26 mouse cellular contexts compared by ENCODE assay signal in the genomic region with DNA sequence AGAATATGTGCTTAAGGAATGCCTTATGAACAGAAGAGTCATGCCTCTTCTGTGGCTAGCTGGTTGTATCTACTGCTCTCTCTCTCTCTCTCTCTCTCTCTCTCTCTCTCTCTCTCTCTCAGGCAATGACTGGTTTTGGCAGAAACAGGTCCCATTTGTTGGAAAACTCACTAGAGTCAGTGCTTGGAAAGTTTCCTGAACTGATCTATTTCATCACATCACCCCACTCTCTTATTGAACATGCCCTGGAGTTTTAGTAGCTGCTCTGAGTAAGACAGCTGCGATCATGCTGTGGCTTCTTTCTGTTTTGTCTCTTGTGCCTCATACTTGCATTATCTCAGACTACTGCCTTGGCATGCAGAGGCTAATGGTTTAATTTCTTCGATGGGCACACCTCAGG.
DNase-seq lines count a peak whose midpoint lies in the region; ATAC-seq and TF ChIP-seq lines count a peak whose summit lies in the region.
"Had no signal": no experiment of that assay in that cellular context is flagged by ENCODE, and none has a peak within 500 bp of the region (broad histone marks: within the 10 kb centered on the region; RNA-seq: fewer than 3 reads in every experiment).

No protein-coding gene starts in this region.

- ATAC-seq in hindbrain, embryonic 16.5 days, result 0 out of 2 replicates have a peak, but pooled peaks have one; percentile 27
- ATAC-seq in hindbrain, embryonic 11.5 days (ENCODE audit: low FRiP score), result no peak
- ATAC-seq: intestine, embryonic 15.5 days; liver, postnatal 0 days had no signal

- WGBS in hindbrain, embryonic 16.5 days, result 76% methylated on average over 2 of the region's 2 CpGs
- WGBS in hindbrain, embryonic 11.5 days, result 91% methylated on average over 2 of the region's 2 CpGs

- no peaks in the 10 kb centered on the region for H3K9me3 ChIP-seq in hindbrain, embryonic 16.5 days (ENCODE audit: control insufficient read depth, low read length)
- H3K9me3 ChIP-seq in hindbrain, embryonic 11.5 days (ENCODE audit: control insufficient read depth, low read length), result no peaks in the 10 kb centered on the region
- H3K9me3 ChIP-seq: G1E; hindbrain, embryonic 15.5 days; intestine, embryonic 15.5 days; neural tube, embryonic 15.5 days had no signal

- no peak for TF ChIP-seq POLR2A in brain, embryonic 14.5 days (IDR thresholded peaks at IDR 0.05; ENCODE audit: borderline replicate concordance, extremely low read depth, insufficient read depth, insufficient read length, poor library complexity, severe bottlenecking)

- H3K4me2 ChIP-seq in hindbrain, embryonic 16.5 days (ENCODE audit: low read length), result no peak overlapping the region
- no peak overlapping the region for H3K4me2 ChIP-seq in hindbrain, embryonic 11.5 days (replicated peaks; ENCODE audit: low read depth, low read length)
- H3K4me2 ChIP-seq: hindbrain, embryonic 15.5 days; intestine, embryonic 15.5 days; liver, embryonic 11.5 days; midbrain, embryonic 11.5 days; neural tube, embryonic 15.5 days had no signal

- no peaks in the 10 kb centered on the region for H3K27me3 ChIP-seq in hindbrain, embryonic 16.5 days (replicated peaks; ENCODE audit: control insufficient read depth, insufficient read depth, low read length)
- no peaks in the 10 kb centered on the region for H3K27me3 ChIP-seq in hindbrain, embryonic 11.5 days (ENCODE audit: control insufficient read depth, insufficient read depth, low read length)
- H3K27me3 ChIP-seq: CH12.LX; hindbrain, embryonic 15.5 days; intestine, embryonic 15.5 days; neural tube, embryonic 15.5 days had no signal

- H3K9ac ChIP-seq in hindbrain, embryonic 16.5 days (ENCODE audit: low read depth, low read length), result no peak overlapping the region
- no peak overlapping the region for H3K9ac ChIP-seq in hindbrain, embryonic 11.5 days (ENCODE audit: low read depth, low read length)
- H3K9ac ChIP-seq: hindbrain, embryonic 15.5 days; intestine, embryonic 15.5 days; liver, postnatal 0 days; neural tube, embryonic 15.5 days had no signal

- no peak overlapping the region for H3K27ac ChIP-seq in hindbrain, embryonic 16.5 days (ENCODE audit: low read depth, low read length)
- no peak overlapping the region for H3K27ac ChIP-seq in hindbrain, embryonic 11.5 days (ENCODE audit: low read depth, low read length)
- H3K27ac ChIP-seq in layer of hippocampus, adult 2 months, result peak overlapping the region; percentile 78
- H3K27ac ChIP-seq: hindbrain, embryonic 15.5 days; intestine, embryonic 15.5 days; neural tube, embryonic 15.5 days had no signal

- no peak overlapping the region for H3K4me3 ChIP-seq in hindbrain, embryonic 16.5 days (ENCODE audit: low read length)
- H3K4me3 ChIP-seq in hindbrain, embryonic 11.5 days (ENCODE audit: low read depth, low read length), result no peak overlapping the region
- no peak overlapping the region for H3K4me3 ChIP-seq in layer of hippocampus, adult 2 months
- H3K4me3 ChIP-seq: hindbrain, embryonic 15.5 days; intestine, embryonic 15.5 days; neural tube, embryonic 15.5 days had no signal

- H3K36me3 ChIP-seq in hindbrain, embryonic 16.5 days (ENCODE audit: control insufficient read depth, insufficient read depth, low read length), result no peaks in the 10 kb centered on the region
- H3K36me3 ChIP-seq in hindbrain, embryonic 11.5 days (ENCODE audit: control insufficient read depth, insufficient read depth, low read length), result no peaks in the 10 kb centered on the region
- H3K36me3 ChIP-seq: G1E; hindbrain, embryonic 15.5 days; intestine, embryonic 15.5 days; neural tube, embryonic 15.5 days had no signal

- no peak for DNase-seq in hindbrain, embryonic 11.5 days (ENCODE audit: low spot score)
- peak; percentile 15 for DNase-seq in brain, embryonic 14.5 days (ENCODE audit: low read depth)
- DNase-seq in layer of hippocampus, adult 2 months (ENCODE audit: low spot score in 2 of 2), result peak; percentile 40 to 52
- peak; percentile 11 to 16 for DNase-seq in layer of hippocampus, postnatal 36 days
- no peak for DNase-seq in kidney, postnatal 25 days
- no peak for DNase-seq in frontal cortex, postnatal 14 days (ENCODE audit: low spot score in 2 of 2)
- DNase-seq: adrenal gland, adult 8-10 months; B cell, adult 2 months; cerebellum, adult 2 months; gastrocnemius, postnatal 25 days; heart, adult 18-20 months; heart, postnatal 4 days; kidney, adult 8-10 months; kidney, postnatal 10 days; liver, postnatal 0 days; lung, postnatal 10 days; thymus, adult 18-20 months; thymus, postnatal 36 days had no signal

- H3K4me1 ChIP-seq in hindbrain, embryonic 16.5 days (ENCODE audit: control insufficient read depth, insufficient read depth, low read depth, low read length), result no peaks in the 10 kb centered on the region
- H3K4me1 ChIP-seq in hindbrain, embryonic 11.5 days (replicated peaks; ENCODE audit: control insufficient read depth, insufficient read depth, low read length), result no peaks in the 10 kb centered on the region
- H3K4me1 ChIP-seq: hindbrain, embryonic 15.5 days; intestine, embryonic 15.5 days had no signal

- no peak for TF ChIP-seq CTCF in brain, embryonic 14.5 days (IDR thresholded peaks at IDR 0.05; ENCODE audit: borderline replicate concordance, extremely low read depth, insufficient read depth, insufficient read length)
- no peak for TF ChIP-seq CTCF in layer of hippocampus, adult 2 months (conservative IDR thresholded peaks at IDR 0.05)

Comparison
In these comparisons a context has a peak if more than half of its experiments do, and no peak if none do; other contexts are left out.
1. DNase-seq: peak in brain, embryonic 14.5 days (single experiment), layer of hippocampus, adult 2 months (2 of 2) and layer of hippocampus, postnatal 36 days (2 of 2); none in hindbrain, embryonic 11.5 days (single experiment), kidney, postnatal 25 days (0 of 2) and frontal cortex, postnatal 14 days (0 of 2).